Mouse (Mus musculus) kidney, postnatal 14 days (tissue): Measurements from ENCODE around the gene Ccdc102a.
A peak's percentile ranks its signal among the peaks of the same experiment; 100 is the strongest.

Experiments
- DNase-seq: peaks from one replicate; pipeline ENCODE4 v3.0.0; 2022; ENCODE audit warnings: mixed read lengths

Ccdc102a gene

GRCm38 (mm10) chr8:94917851-94918495, at the start of gene Ccdc102a:
Ccdc102a (minus strand) TSS chr8:94918098.
- DNase-seq: peak; percentile 75

- DNase-seq: peak; percentile 85
Measured at GRCm38 (mm10) chr8:94967554-94967953, 49.7 kb upstream of the Ccdc102a start.

- peak; percentile 54 for DNase-seq
Measured at GRCm38 (mm10) chr8:94967071-94967470, 49.2 kb upstream of the Ccdc102a start.

GRCm38 (mm10) chr8:94966578-94966977, 48.7 kb upstream of the Ccdc102a start:
- peak; percentile 70 for DNase-seq

- no peak for DNase-seq
Measured at GRCm38 (mm10) chr8:94964828-94965227, 46.9 kb upstream of the Ccdc102a start.

GRCm38 (mm10) chr8:94962201-94962600, 44.3 kb upstream of the Ccdc102a start:
- DNase-seq: peak; percentile 33

GRCm38 (mm10) chr8:94956078-94956574, 38.2 kb upstream of the Ccdc102a start:
- DNase-seq: no peak

GRCm38 (mm10) chr8:94954921-94955758, 37.2 kb upstream of the Ccdc102a start:
- peak; percentile 68 for DNase-seq

- DNase-seq: peak; percentile 61
Measured at GRCm38 (mm10) chr8:94954368-94954737, 36.5 kb upstream of the Ccdc102a start.

- DNase-seq: no peak
Measured at GRCm38 (mm10) chr8:94953624-94954367, 35.9 kb upstream of the Ccdc102a start.

- DNase-seq: no peak
Measured at GRCm38 (mm10) chr8:94952086-94952485, 34.2 kb upstream of the Ccdc102a start.

- no peak for DNase-seq
Measured at GRCm38 (mm10) chr8:94950458-94950857, 32.6 kb upstream of the Ccdc102a start.

- peak; percentile 87 for DNase-seq
Measured at GRCm38 (mm10) chr8:94950046-94950445, 32.1 kb upstream of the Ccdc102a start.

GRCm38 (mm10) chr8:94949010-94949409, 31.1 kb upstream of the Ccdc102a start:
- DNase-seq: no peak

GRCm38 (mm10) chr8:94948421-94948820, 30.5 kb upstream of the Ccdc102a start:
- no peak for DNase-seq

GRCm38 (mm10) chr8:94945185-94945584, 27.3 kb upstream of the Ccdc102a start:
- no peak for DNase-seq

GRCm38 (mm10) chr8:94942566-94942965, 24.7 kb upstream of the Ccdc102a start:
- peak; percentile 79 for DNase-seq

- DNase-seq: no peak
Measured at GRCm38 (mm10) chr8:94935172-94935571, 17.3 kb upstream of the Ccdc102a start.

- DNase-seq: no peak
Measured at GRCm38 (mm10) chr8:94933918-94934317, 16.0 kb upstream of the Ccdc102a start.

- no peak for DNase-seq
Measured at GRCm38 (mm10) chr8:94928227-94928626, 10.3 kb upstream of the Ccdc102a start.

GRCm38 (mm10) chr8:94923405-94923804, 5.5 kb upstream of the Ccdc102a start, which contains the start of gene Adgrg5:
Adgrg5 (plus strand) TSS chr8:94923694.
- DNase-seq: no peak

GRCm38 (mm10) chr8:94922602-94923001, 4.7 kb upstream of the Ccdc102a start:
- no peak for DNase-seq

GRCm38 (mm10) chr8:94922176-94922575, 4.3 kb upstream of the Ccdc102a start:
- no peak for DNase-seq
